Mouse (Mus musculus) intestine, postnatal 0 days (tissue): ENCODE data around the gene Gm17455. TPM values are rescaled to one million over a fixed set of nuclear protein-coding genes. Genes with fewer than 3 reads are reported as not detected.

Experiments
- ATAC-seq: fragments of 200-750 bp; cut with Nextera tagmentation; 2 replicates; pipeline ENCODE4 v1.8.0; 2017; ENCODE audit warnings: mild to moderate bottlenecking, moderate TSS enrichment, moderate library complexity
- H3K27ac ChIP-seq: fragments of 300-500 bp; sonication (generic); 2 replicates; pipeline ENCODE4 v1.5.1; 2014; ENCODE audit warnings: mild to moderate bottlenecking, low read depth, low read length, moderate library complexity
- H3K27me3 ChIP-seq: fragments of 300-500 bp; sonication (generic); replicated peaks from 2 replicates; pipeline ENCODE4 v1.6.1; 2014; ENCODE audit warnings: low read length, mixed read lengths; ENCODE audit not compliant: control insufficient read depth, insufficient read depth
- H3K36me3 ChIP-seq: fragments of 300-500 bp; sonication (generic); 2 replicates; pipeline ENCODE4 v1.6.1; 2014; ENCODE audit warnings: mild to moderate bottlenecking, moderate library complexity; ENCODE audit not compliant: control insufficient read depth, insufficient read depth
- H3K4me1 ChIP-seq: fragments of 300-500 bp; sonication (generic); replicated peaks from 2 replicates; pipeline ENCODE4 v1.6.1; 2014; ENCODE audit warnings: antibody characterized with exemption, low read length, mixed read lengths; ENCODE audit not compliant: control insufficient read depth, insufficient read depth
- H3K4me2 ChIP-seq: fragments of 300-500 bp; sonication (generic); replicated peaks from 2 replicates; pipeline ENCODE4 v1.6.1; 2014; ENCODE audit warnings: low read depth, mild to moderate bottlenecking, moderate library complexity
- H3K4me3 ChIP-seq: fragments of 300-500 bp; sonication (generic); 2 replicates; pipeline ENCODE4 v1.5.1; 2014; ENCODE audit warnings: low read depth, low read length
- H3K9ac ChIP-seq: fragments of 300-500 bp; sonication (generic); 2 replicates; pipeline ENCODE4 v1.6.1; 2014; ENCODE audit warnings: mild to moderate bottlenecking, low read depth, low read length
- H3K9me3 ChIP-seq: fragments of 300-500 bp; sonication (generic); 2 replicates; pipeline ENCODE4 v1.6.1; 2016; ENCODE audit warnings: mixed run types; ENCODE audit not compliant: control insufficient read depth
- CTCF ChIP-seq: sonication (generic); IDR thresholded peaks from 2 replicates; pipeline ENCODE4 v1.5.1; 2016; ENCODE audit warnings: low read depth, mild to moderate bottlenecking, control low read depth, antibody characterized with exemption, moderate library complexity
- WGBS: fragments of 180-500 bp; shearing (Covaris S2); extraction: QIAGEN DNeasy Blood & Tissue Kit; methylation state at CpG from one replicate; pipeline ENCODE4 v1.1.7; 2014; 5-methylcytosine and 5-hydroxymethylcytosine counted together
- polyA plus RNA-seq: library from polyadenylated mRNA; unstranded; fragments of >200 nt; fragmentation: Nextera tagmentation; extraction: Ambion mirVana; gene quantifications from 2 replicates; pipeline ENCODE4 v1.2.1, GENCODE M21; 2015

Gene Gm17455
- polyA plus RNA-seq: 0.65 and 1.1 TPM in 2 replicates

- H3K4me1 ChIP-seq: no peaks in the 10 kb centered on the region
- H3K4me2 ChIP-seq: no peak within 1 kb of the TSS
- no peak for ATAC-seq
- no peaks in the 10 kb centered on the region for H3K9me3 ChIP-seq
- H3K27ac ChIP-seq: no peak within 1 kb of the TSS
- WGBS: 65% methylated on average over 7 of the region's 7 CpGs
- H3K9ac ChIP-seq: no peak within 1 kb of the TSS
- no peaks in the 10 kb centered on the region for H3K36me3 ChIP-seq
- no peak for TF ChIP-seq CTCF
- H3K4me3 ChIP-seq: no peak within 1 kb of the TSS
- H3K27me3 ChIP-seq: no peaks in the 10 kb centered on the region
Measured at GRCm38 (mm10) chr10:60399449-60399848, at the start of gene Gm17455. Gene Gm17455, plus strand, starts transcription at chr10:60399726.

DNA sequence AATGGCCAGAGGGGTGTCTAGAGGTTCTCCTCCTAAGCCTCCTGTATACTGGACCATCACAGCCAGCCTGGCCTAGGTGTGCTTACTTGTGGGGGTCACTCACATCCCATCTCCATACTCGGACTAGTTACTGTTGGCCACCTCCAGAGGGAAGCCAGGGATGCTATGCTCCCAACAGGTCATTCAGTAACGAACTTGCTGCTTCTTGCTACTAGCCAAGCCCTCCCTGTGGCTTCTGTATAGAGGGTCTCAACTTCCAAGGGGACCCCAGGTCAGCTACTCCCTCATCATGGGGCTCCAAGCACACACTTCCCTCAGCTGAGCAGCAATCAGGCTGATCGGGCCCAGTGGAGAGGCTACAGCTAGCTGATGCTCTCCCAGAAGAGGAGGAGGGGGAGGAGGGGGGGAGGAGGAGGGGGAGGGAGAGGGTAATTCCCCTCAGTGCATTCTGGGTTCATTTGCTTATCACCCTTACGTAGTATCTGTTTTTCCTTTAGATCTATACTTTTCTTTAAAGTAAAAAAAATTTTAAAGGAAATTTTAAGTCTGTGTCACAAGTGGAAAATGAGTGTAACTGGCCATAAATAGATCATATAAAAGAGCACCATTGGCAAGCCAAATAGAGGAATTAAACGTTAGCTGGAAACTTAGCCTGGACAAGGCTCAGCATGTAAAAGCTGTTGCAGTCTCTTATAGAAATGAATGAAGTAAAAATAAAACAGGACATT lies 49.3 kb upstream of the Gm17455 start:
- peaks cover 22% of the 10 kb centered on the region for H3K4me1 ChIP-seq
- peak overlapping the region; percentile 54 for H3K4me2 ChIP-seq
- peak overlapping the region; percentile 16; the same call in 1 of the 2 replicates for H3K4me3 ChIP-seq
- H3K9me3 ChIP-seq: no peaks in the 10 kb centered on the region
- H3K27me3 ChIP-seq: no peaks in the 10 kb centered on the region
- ATAC-seq: no peak
- H3K9ac ChIP-seq: no peak overlapping the region
- WGBS: 42% methylated on average over 5 of the region's 5 CpGs
- TF ChIP-seq CTCF: no peak
- peak overlapping the region; percentile 46; the same call in 1 of the 2 replicates for H3K27ac ChIP-seq
- H3K36me3 ChIP-seq: no peaks in the 10 kb centered on the region; the same call in 1 of the 2 replicates

DNA sequence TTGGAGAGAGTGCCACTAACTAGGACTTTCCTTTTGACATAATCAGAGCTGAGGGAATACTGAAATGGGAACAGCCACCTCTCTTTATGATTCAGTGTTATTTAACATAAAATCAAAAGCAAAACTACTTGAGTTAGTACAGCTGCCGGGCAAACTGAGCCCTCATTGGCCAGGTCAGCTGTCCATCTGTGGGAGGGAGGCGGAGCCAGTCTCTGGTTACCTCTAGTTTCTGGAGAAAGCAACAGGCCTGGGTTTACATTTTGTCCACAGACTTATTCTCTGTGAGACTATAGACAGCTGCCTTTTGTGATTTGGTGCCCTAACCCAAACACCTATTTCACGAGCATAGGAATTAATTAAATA lies 48.7 kb upstream of the Gm17455 start:
- Histone ChIP-seq H3K4me1 (peaks cover 22% of the 10 kb centered on the region), H3K4me2 (peak overlapping the region; percentile 54), H3K27ac (peak overlapping the region; percentile 82), H3K27me3 (no peaks in the 10 kb centered on the region), H3K4me3 (peak overlapping the region; percentile 16; the same call in 1 of the 2 replicates), H3K36me3 (no peaks in the 10 kb centered on the region; the same call in 1 of the 2 replicates), H3K9ac (no peak overlapping the region), H3K9me3 (no peaks in the 10 kb centered on the region)
- WGBS: 18% methylated on average over 3 of the region's 3 CpGs
- peak; percentile 52; the same call in 1 of the 2 replicates for ATAC-seq
- no peak for TF ChIP-seq CTCF

GRCm38 (mm10) chr10:60351248-60351647 lies 48.3 kb upstream of the Gm17455 start:
- Histone ChIP-seq H3K36me3 (no peaks in the 10 kb centered on the region; the same call in 1 of the 2 replicates), H3K9ac (peak overlapping the region; percentile 5; the same call in 1 of the 2 replicates)
- 13% methylated on average over 3 of the region's 3 CpGs for WGBS

DNA sequence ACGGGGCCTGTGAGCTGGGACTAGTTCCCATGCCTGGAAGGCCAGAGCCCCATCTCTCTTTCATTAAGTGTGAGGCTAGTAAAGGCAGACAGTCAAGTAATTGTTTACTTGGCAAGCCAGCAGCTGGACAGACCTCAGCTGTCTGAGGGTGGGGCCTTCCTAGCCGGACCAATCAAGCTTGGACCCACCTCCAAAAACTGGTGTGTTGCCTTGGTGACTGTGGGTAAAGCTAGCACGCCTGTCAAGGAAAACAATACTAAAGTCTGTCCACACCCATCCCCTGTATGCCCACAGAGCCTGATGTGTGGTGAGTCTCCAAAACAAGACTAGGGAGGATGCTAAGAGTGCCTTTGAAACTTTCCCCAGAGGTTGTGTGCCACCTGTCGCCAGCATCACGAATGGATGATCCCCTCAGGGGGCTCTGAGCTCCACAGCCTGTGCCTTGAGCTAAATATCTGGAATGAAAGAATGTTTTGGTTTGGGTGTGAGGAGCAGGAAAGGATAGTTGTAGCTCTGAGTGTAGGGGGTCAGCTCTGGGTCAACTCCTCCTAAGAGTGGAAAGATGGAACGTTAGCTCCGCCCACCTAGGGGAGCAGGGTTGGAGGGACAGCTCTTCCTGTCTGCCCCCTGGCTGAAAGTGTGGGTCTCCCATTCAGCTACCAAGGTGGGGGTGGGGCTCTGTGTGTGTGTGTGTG lies 47.6 kb upstream of the Gm17455 start:
- Histone ChIP-seq H3K27me3 (no peaks in the 10 kb centered on the region), H3K9ac (no peak overlapping the region), H3K27ac (peak overlapping the region; percentile 82), H3K4me3 (no peak overlapping the region), H3K36me3 (no peaks in the 10 kb centered on the region; the same call in 1 of the 2 replicates), H3K4me1 (peaks cover 22% of the 10 kb centered on the region), H3K9me3 (no peaks in the 10 kb centered on the region), H3K4me2 (peak overlapping the region; percentile 54)
- 16% methylated on average over 7 of the region's 7 CpGs for WGBS
- peak; percentile 50 for TF ChIP-seq CTCF
- peak; percentile 66 for ATAC-seq

More at GRCm38 (mm10) chr10:60351248-60351647, 48.3 kb upstream of the Gm17455 start:
- no peaks in the 10 kb centered on the region for H3K9me3 ChIP-seq
- peak overlapping the region; percentile 82 for H3K27ac ChIP-seq
- no peak overlapping the region for H3K4me3 ChIP-seq
- H3K27me3 ChIP-seq: no peaks in the 10 kb centered on the region
- TF ChIP-seq CTCF: no peak
- peak overlapping the region; percentile 54 for H3K4me2 ChIP-seq
- H3K4me1 ChIP-seq: peaks cover 22% of the 10 kb centered on the region
- ATAC-seq: peak; percentile 13; the same call in 1 of the 2 replicates
